Mouse (Mus musculus): Measurements from ENCODE around the gene Asb6.

Asb6 gene

DNA sequence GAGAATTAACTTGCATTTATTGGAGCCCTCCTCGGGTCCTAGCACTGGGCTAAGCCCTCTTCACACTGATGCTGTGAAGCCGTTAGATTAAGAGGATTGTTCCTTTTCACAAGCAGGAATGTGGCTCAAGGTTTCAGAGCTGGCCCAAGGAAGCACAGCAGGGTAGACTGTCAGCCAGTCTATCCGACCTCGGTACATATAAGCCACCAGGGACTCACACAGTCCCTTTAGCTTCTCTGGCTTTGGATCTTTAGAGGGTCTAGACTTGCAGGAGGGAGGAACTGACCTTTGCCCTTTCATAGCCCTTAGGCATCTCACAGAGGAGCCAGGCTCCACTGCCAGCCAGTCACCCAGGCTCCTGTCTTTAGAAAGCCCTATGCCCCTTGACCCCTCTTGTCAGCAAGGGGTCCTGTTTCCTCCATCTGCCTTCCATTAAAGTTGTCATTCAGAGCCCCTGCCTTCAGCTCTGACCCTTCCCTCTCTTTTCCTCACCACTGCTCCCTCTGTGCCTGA lies at the start of gene Asb6:
Gene Asb6 (minus strand): TSS at position 51 of the 513 bp plus-strand sequence.
- CTCF ChIA-PET, result interaction anchor here (0.5 to 0.6 kb wide), 2 partner anchors 121 to 368 kb away, joined by 3 to 10 read pairs; no protein-coding TSS in a partner anchor

DNA sequence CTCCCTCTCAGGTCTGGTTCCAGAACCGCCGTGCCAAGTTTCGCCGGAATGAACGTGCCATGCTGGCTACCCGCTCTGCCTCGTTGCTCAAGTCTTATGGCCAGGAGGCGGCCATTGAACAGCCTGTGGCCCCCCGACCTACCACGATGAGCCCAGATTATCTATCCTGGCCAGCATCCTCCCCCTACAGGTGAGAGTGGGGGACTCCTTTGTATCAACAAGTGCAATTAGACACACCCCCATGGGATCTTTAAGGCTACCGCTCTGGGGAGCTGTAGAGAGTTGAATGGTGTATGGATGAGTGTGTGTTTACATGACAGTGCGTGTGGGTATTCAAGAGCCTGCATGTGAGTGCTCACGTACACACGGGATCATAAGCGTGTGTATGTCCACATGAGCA lies 49.3 kb upstream of the Asb6 start:
- CTCF ChIA-PET, result no interaction called here

DNA sequence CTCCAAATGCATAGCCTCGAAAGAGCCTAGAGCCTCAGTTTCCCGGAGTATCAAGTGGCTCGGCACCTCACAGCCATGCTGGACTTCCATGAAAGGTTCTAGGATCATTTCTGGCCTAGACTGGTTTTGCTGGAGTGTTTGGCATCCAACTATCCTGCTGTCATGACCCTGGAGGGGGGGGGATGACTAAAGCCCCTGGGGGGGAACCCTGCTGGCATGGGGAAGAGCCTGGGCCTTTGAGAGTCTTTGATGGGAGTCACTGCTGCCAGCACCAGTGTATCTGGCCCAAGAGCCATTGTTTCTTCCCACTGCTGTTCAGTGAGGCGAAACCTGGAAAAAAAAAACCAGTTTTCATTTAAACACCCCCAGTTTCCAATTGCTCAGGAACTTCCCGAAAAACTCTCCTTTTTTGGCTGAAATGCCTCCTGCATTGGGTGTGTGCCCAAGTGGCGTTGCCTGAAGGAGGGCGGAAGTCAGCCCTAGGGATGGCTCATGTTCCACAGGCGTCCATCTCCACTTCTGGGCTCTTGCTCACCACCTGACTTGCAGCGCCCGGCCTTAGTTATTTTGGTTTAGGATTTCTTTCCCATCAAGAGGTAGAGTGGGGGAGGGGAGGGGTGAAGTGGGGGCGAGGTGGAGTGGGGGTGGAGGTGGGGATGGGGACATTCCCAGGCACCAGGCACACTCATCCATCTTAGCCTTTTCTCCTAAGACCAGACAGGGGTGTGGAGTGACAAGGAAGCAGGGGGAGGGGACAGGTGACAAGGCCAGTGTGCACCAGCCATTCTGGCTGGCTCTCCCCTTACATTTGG lies 45.7 kb upstream of the Asb6 start:
- CTCF ChIA-PET, result no interaction called here

DNA sequence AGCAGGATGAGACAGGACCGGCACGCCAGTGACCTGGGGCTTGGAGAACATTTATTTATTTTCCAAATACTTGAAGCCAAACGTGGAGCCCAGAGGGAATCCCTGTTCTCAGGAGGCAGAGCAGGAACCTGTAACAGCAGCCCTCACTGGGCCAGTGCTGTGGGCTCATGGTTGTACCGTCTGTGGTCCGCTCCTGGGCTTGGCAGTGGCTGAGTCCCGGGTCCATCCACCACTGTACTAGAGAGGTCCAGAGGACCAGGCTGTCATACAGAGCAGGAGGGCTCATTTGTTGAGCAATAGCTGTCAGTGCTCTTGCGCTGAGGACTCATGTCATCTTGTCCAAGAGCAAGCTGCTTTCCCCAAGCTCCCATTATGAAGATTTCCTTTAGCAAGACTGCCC lies 45.0 kb upstream of the Asb6 start:
- CTCF ChIA-PET, result no interaction called here

DNA sequence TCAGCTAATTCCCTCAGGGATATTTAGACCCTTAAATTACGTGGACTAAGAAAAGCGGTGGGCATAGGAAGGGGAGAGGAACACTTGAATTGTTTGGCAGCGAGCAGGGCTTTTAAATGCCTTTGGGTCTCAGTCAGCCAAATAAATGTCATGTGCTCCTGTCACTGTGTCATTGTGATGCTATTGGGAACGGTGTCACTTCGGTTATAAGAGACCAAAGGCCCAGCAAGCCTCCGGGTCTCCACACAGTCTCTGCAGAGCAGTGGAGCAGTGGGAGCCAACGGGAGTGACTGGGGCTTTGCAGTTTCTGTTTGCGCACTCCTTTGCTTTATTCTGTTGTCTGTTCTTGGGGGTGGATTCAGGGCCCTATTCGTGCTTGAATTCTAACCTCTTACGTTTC lies 44.3 kb upstream of the Asb6 start:
- CTCF ChIA-PET, result no interaction called here

DNA sequence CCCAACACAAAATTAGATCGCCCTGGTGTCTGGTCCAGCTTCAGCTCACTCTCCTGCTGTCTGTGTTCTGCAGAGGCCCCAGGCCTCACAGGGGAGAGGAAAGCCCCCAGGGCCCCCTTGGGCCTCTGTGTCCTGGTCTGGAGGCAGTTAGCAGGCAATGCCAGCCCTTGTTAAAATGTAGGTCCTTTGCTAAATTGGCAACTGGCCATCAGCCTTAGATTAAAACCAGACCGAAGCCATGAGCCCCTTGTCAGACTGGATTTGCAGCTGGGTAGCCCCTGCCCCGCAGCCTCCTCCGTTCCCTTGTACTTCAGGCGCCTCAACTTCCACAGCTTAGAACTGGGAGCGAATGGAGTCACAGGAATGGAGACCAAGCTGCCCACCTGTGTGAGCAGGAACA lies 42.5 kb upstream of the Asb6 start:
- CTCF ChIA-PET, result no interaction called here

DNA sequence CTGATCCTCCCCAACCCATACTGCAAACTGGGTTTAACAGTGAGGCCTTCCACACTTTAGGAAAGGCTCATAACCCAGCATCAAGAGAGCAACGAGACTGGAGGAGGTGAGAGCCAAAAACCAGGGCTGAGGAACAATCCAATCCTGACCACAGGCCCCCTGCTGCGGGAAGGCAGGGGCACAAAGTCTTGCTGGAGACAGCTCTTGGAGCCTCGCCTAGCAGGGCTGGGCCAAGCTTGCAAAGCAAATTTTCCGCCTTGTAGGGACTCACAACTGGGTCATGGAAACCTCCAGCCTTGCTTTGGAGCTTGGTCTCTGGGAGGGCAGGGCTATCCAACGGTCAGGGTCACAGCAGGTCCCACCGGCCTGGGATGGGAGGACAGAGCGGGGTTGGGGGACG lies 40.7 kb upstream of the Asb6 start:
- CTCF ChIA-PET, result no interaction called here

DNA sequence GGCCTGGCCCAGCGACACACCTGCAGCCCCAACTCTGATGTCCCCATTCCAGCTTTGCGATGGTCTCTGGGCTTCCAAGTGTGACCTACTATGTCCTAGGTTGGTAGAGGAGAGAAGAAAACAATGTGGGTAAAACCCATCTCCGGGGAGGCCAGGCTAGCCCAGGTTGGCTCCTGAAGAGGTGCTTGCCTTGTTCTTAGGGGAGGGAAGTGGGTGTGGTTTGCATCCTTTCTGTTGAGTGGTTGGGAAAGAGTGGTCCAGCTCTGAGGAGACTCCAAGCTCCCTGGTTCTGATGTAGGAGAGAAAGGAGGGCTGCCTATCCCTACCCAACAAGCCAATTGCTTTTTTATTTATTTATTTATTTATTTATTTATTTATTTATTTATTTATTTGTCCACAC lies 35.3 kb upstream of the Asb6 start:
- CTCF ChIA-PET, result no interaction called here

DNA sequence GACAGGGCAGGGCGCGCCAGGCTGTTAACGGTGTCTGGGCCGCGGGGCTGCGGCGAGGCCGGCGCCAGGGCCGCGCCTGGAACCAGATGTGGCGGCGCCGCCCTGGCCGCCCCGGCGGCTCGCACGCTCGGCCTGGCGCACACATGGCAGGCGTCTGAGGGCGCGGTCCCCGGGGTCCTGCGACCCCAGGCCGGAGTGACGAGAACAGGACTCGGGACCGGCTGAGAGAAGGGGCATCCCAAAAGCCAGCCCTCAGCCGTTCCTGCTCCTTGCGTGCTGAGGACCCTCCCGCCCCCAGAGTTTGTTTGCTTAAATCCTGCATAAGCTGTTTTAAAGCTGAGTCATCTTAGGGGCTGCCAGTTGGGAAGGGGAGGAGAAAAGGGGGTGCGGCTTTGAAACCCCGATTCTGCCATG lies 34.8 kb upstream of the Asb6 start:
- CTCF ChIA-PET, result interaction anchor here (0.6 kb wide), 1 partner anchor 66 kb away, joined by 3 read pairs; no protein-coding TSS in a partner anchor

DNA sequence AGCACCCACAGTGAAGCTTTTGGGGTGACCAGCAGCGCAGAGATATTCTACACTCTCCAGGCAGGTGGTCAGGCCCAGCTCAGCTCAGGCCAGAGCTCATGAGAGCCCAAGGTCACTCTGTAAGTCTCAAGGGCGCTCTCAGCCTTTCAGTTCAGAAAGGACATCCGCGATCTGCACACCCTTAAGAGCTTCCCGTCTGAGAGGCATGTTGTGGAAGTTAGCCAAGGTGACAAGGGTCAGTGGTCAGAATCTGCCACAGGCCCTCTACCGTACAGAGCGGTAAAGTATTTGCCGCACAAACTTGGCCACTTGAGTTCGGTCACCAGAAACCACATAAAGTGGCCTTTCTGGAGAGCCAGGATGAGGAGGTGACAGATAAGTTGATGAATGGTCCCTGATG lies 33.4 kb upstream of the Asb6 start:
- CTCF ChIA-PET, result no interaction called here

DNA sequence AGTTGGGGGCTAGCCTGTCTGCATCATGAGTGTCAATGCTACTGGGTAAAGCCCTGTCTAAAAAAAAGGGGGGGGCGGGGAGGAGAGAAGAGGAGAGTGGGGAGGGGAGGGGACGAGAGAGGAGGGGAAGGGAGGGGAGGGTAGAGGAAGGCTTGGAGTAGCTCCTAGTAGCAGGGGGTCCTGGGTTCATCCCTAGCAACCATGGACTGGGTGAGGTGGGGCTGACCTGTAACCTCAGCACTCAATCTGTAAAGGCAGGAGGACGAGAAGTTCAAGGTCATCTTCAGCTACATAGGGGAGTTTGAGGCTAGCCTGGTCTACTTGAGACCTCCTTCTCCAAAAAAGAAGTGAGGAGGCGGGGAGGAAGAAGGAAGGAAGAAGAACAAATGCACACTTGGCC lies 31.9 kb upstream of the Asb6 start:
- CTCF ChIA-PET, result no interaction called here

DNA sequence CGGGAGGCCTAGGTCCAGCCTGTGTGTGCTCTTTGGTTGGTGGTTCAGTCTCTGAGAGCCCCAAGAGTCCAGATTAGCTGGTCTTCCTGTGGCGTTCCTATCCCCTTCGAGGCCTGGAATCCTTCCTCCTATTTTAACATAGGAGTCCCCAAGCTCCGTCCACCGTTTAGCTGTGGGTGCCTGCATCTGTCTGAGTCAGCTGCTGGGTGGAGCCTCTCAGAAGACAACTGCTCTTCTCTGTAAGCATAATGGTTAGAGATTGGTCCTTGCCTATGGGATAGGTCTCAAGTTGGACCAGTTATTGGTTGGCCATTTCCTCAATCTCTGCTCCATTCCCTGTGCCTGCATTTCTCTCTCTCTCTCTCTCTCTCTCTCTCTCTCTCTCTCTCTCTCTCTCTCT lies 29.6 kb upstream of the Asb6 start:
- CTCF ChIA-PET, result no interaction called here

DNA sequence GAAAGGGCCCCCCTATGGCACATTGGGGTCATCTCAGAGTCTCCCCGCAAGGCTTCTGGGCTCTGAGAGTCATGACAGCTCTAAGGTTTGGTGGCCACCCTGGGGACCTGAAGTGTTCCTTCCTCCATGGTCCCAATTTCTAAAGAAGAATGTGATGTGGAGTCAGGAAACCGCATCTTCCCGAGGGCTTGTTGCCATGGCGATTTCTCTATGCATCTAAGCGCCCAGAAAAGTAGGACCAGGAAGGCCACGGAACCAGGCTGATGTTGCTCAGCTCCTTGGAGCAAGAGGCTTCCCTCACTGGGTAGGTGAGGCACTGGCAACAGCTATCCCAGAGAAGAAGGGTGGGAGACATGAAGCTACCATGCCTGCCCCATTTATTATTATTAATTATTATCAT lies 26.9 kb upstream of the Asb6 start:
- CTCF ChIA-PET, result no interaction called here

DNA sequence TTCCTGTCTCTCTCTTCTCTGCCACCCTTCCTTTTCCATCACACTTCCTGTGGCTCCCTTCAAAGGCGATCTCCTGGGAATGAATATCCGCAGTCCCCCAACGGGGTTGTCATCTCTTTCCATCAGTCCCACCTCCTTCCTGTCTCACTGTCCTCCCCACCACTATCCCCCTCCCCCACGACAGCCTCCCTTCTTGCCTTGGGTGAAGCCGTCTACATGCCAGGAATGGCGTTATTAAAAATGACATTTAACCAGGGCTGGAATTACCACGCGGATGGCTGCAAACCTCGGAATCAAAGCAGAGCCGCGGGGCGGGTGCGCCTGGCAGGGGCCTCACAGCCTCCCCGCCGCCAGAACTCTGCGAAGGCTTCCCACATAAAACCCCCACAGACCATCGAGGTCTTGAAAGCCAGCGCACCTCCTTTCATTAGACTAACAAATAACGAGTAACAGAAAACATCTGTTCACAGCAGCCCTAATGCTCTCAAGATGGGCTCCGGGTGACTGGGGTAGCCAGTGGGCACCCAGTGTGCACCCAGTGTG lies 22.7 kb upstream of the Asb6 start:
- CTCF ChIA-PET, result no interaction called here

DNA sequence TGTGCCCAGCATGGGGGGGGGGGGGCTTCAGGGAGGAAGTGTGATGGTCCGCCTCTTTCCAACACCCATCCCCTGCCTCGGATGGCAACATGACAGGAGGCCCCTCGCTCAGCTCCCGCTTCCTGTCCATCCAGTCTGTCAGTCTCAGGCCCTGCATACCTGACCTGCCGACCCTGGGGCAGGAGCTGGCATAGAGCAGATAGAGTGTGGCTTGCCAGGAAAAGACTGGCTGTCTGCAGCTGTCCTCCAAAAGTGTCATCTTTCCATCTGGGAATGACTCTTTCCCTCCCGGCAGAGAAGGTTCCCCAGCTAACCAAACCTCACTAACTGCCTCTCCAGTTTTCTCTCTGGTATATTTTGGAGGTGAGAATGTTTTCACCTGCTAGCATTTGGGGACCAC lies 20.4 kb upstream of the Asb6 start:
- CTCF ChIA-PET, result no interaction called here

DNA sequence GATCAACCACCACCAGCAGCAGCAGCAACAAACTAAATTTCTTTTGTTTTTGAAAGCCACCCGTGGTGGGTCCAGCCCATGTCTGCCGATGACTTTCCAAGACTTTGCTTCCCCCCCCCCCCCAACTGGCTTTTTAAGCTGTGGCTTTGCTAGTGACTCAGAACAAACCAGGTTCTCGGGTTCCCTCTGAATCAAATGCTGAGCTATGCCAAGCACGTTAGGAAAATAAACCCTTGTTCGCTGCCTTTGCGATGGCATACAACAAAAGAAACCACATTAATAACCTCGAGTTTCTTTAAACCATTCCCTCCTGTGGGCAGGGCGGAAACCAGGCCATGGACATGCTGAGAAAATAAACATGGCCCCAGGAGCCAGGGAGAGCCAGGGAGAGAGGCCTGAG lies 18.1 kb upstream of the Asb6 start:
- CTCF ChIA-PET, result no interaction called here

DNA sequence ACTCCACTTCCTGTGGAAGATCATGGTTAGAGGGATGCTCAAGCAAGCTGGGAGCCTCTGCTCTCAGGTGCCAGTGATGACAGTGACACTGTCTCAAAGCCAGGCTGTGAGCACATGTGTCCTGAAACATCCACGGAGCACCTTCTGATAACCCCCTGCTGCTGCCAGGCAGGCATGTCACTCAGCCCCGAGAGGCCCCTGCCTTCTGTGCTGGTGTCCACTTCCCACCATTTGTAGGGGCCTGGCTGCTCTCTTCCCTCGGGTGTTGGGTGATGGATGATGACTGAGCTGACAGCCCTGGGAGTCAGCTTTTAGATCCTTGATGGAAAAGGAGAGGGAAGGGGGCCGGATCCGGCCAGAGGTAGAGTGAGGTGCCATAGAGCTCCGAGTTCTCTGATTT lies 16.6 kb upstream of the Asb6 start:
- CTCF ChIA-PET, result interaction anchor here (0.6 kb wide), 1 partner anchor 15 kb away, joined by 3 read pairs; no protein-coding TSS in a partner anchor

DNA sequence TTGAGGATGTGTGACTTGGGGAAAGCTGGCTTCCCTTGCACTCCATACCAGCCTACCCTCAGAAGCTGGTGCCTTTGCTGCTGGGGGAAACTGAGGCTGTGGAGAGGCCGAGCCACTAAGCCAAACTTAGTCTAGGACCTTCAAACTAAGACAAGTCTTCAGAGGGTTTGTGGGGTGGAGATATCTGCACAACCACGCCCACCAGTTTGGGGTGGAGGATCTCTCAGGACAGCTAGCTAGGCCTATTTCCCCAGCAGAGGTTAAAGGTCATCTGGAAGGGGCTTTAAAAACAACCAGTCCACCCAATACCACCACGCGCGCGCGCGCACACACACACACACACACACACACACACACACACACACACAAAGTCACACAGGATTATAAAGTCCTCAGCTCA lies 16.1 kb upstream of the Asb6 start:
- CTCF ChIA-PET, result no interaction called here

DNA sequence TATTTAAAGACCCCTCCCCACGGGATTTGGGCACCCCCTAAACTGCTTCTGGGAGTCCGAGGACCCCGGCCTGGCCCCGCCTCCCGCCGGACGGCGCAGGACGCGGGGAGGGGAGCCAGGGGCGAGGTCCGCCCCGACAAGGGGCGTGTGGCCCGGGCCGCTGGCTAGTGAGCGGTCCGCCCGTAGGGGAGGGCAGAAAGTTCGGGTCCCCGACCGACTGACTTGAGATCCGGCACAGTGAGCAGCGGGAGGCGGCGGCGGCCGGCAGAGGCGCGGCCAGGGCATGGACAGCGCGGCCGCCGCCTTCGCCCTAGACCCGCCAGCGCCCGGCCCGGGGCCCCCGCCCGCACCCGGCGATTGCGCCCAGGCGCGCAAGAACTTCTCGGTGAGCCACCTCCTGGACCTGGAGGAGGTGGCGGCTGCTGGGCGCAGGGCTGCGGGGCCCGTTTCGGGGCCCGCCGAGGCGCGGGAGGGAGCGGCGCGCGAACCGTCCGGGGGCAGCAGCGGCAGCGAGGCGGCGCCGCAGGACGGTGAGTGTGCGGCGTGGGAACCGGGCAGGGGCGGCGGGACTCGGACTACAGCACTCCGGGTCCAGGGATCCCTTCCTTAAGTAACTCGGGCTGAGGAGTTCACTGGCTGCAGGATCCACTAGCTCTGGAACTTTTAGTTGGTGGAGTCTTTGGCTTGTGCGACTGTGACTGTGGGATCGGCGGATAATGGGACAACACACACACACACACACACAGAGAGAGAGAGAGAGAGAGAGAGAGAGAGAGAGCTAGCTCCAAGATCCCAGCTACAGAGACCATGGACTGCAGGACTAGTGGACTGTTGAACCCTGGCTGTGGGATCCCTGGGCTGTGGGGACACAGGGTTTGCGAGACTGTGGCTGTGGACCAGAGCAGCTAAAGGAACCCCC lies 15.3 kb upstream of the Asb6 start:
- CTCF ChIA-PET, result no interaction called here

DNA sequence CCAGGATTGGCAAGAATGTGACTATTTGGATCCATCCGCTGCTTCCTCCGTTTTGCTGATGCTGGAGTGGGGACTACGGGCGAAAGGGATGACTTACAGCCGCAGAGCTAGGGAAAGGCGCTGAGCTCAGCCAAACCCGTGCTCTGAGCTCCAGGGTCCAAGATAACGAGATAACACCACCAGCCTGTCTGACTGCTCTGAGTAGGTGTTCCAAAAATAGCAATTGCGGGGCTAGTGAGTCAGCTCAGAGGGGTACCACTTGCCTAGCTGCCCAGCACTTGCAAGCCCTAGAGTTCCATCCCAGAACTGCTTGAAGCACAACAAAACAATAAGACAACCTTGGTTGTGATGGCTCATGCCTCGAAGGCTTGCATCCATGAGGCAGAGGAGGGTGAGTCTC lies 12.5 kb upstream of the Asb6 start:
- CTCF ChIA-PET, result interaction anchor here (0.6 kb wide), 1 partner anchor 67 kb away, joined by 5 read pairs; no protein-coding TSS in a partner anchor

DNA sequence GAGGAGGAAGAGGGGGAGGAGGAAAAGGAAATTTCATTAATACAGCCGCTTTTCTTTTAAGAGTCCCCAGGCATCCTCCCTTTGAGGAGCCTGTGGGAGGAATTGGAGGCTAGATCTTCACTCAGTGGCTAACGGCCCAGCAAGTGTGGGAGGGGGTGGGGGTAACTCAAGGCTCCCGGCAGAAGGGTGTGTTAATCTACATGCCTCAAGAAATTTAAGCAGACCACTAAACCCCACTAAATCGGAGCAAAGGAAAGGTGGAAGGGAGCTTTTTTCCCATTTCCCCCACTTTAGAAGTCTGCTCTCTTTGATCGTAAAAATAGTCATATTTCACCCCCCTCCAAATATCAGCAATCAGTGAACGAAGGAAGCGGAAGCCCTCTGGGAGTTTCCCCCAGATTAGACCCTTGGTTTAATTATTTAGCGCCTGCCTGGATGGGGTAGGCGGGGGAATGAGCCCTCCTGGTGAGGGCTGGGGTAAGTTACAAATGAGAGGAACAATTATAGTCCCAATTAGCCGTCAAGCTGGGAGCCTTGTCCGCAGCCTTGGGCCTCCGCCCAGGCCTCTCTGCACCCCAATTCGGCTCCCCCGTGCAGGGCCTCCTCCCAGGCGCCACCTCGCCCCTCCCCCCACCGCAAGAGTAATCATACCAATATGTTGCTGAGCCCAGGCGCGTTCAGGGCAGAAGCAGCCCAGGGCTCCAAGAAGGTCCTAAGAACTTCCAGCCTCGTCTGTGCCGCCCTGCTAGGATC lies 6.3 kb upstream of the Asb6 start:
- CTCF ChIA-PET, result no interaction called here

All from spleen, embryonic (tissue).